Mouse (Mus musculus): ENCODE results near the gene Mylip. TPM values are rescaled to one million over a fixed set of nuclear protein-coding genes. Genes with fewer than 3 reads are reported as not detected.

The Mylip gene
- total RNA-seq, 1 experiment from 2014 or later: 14.2 TPM

DNA sequence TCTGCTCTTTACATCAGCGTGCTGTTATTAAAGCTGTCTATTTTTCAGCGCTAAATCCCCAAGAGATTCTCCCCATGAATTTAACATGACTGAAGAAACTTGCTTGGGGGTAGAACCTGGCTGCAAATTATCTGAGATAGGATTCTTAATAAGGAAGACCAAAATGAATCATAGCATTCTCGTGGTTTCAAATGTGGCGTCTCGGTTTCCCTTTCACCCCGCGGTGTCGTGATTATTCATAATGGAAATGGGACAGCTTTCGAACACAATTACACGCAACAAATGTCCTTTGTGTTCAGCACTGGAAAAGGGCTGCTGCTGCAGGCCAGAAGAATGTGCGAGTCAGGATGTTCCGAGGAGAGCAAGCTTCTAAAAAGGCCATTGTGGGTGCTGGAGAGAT, 29.4 kb downstream of the Mylip start:
- no peak for ATAC-seq (replicated peaks; ENCODE audit: low read depth, poor library complexity, severe bottlenecking)

DNA sequence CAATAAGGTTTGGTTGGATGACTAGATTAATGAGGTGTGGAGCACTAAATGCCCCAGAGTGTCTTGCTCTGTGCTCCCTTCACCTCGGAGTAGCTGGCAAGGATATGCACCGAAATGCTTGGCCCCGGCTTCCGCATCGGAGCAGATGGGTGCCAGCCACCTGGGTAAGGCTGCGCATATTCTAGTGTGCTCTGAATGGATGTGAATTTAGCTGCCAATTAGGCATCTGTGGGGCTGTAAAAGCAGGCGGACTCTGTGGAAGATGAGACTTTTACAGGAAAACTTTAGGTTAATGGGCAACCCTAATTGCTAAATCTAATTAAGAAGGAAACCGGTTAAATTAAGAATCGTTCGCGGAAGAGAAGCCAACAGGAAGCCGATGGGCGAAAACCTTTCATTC, 32.7 kb downstream of the Mylip start:
- ATAC-seq (replicated peaks; ENCODE audit: low read depth, poor library complexity, severe bottlenecking): no peak

DNA sequence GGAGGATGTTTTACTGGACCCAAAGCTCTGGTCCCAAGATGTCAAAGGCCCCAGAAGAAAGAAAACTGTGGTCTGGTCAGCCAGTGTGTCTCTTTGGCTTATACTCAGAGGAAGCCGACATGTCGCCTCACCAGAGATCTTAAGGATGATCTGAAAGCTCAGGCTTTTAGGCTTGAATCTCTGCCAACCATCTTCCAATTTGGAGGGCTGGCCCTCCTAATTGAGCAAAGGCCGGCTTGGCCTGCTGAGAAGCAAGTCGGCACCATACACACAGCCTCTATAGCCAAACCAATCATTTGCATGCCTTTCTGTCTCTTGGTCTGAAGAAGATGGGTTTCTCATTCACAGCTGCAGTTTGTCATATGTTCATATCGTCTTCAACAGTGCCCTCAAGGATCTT, 33.2 kb downstream of the Mylip start:
- no peak for ATAC-seq (replicated peaks; ENCODE audit: low read depth, poor library complexity, severe bottlenecking)

DNA sequence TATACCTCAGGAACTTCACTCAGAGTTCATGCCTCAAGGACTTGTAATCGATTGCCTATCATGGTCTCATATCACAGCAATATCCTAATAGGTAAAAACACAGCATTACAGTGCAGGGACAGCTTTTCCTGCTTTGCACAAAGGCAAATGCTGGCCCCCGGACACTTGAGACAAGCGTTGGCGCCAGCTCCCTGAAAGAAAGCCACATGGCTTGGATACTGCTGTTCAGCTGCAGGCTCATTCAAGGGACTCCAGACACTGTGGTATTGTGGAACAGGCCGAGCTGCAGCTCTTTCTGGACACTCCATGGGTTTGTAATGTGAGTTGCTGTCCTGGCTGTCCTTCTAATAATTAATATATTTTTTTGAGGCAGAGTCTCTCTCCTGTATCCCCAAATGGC, 34.4 kb downstream of the Mylip start:
- ATAC-seq (replicated peaks; ENCODE audit: low read depth, poor library complexity, severe bottlenecking): no peak

DNA sequence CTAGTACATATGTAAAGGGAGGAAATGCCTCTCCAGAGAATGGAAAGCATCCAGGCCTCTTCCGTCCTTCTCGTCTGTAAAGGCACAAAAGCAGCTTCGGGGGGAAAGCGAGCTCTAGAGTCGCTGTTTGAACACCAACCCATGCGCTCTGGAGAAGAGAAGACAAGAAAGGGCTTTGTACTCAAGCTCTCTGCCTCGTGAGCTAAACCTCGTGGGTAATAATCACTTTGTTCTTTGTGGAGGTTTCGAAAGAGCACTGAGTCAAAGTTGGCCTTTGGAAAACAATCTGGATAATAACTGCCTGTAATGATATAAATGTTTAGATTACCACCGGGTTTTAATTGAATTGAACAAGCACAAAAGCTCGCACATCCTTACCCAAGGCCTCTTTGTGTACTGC, 39.7 kb downstream of the Mylip start:
- ATAC-seq (replicated peaks; ENCODE audit: low read depth, poor library complexity, severe bottlenecking): no peak

DNA sequence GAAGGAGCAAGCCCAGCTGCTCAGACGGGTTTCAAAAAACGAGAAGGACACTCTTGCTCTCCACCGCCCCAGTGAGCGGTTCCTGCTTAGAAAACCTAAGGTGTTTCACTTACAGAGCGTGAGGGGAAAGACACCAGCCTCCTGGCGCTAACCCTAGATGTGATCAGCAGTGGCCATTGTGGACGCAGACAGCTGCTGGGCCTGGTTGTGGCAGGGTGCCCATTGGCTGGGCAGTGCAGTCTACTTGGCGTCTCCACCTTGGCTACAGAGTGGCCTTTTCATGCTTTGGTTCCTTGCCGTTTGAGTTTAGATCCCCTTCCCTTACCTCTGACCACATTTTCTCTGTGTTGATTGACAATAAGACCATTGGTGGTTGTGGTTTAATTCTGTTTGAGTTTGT, 47.6 kb downstream of the Mylip start:
- no peak for ATAC-seq (replicated peaks; ENCODE audit: low read depth, poor library complexity, severe bottlenecking)

DNA sequence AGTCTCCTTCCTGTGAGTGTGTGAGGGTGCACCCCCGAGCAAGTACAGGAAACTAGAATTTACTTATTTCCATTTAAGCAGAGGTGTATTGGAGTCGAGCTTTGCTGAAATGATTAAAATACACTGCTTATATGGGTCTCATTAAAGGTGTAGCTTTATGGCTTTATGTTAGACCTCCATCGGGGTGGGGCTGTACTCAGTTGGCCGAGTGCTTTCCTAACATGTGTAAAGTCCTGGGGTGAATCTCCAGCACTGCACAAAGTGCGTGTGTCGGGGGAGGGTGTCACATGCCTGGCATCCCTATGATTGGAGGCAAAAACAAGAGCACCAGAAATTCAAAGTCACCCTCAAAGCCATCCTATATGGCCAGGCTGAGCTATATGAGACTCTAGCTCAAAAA, 49.3 kb downstream of the Mylip start:
- ATAC-seq (replicated peaks; ENCODE audit: low read depth, poor library complexity, severe bottlenecking): no peak

DNA sequence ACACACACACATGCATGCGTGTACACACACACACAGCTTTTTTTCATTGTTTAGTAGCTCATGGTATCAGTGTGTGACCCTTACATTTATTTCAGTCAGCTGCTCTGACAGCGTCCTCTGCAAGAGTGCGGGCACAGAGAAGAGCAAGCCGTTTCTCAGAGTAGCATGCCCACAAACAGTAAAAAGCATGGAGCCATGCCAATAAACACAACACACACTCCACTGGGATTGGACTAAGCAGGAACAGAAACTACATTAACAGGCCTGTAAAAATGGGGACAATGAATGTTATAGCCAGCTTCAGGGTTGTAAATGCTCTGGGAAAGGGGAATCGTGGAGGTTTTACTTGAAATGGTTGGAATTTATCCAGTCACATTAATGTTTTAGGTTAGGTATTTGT, 50.7 kb downstream of the Mylip start:
- ATAC-seq (replicated peaks; ENCODE audit: low read depth, poor library complexity, severe bottlenecking): no peak

DNA sequence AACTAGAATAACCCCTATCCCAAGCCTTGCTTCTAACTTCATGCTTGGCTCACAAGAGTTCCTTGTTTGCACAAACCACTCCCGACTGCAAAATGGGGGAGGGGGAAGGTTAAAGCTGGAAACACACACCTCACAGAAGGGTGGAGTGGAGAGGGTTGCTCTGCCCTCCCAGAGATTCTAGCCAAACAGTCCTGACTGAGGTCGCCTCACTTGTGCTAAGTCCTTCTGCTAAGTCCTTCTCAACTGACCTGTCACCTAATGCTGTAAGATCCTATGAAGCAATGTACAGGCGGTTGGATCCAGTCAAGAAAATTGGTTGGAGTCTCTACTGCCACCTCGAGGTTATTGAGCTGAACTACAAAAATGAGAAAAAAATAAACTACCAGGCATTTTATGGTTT, 52.9 kb downstream of the Mylip start:
- ATAC-seq (replicated peaks; ENCODE audit: low read depth, poor library complexity, severe bottlenecking): peak; percentile 59

DNA sequence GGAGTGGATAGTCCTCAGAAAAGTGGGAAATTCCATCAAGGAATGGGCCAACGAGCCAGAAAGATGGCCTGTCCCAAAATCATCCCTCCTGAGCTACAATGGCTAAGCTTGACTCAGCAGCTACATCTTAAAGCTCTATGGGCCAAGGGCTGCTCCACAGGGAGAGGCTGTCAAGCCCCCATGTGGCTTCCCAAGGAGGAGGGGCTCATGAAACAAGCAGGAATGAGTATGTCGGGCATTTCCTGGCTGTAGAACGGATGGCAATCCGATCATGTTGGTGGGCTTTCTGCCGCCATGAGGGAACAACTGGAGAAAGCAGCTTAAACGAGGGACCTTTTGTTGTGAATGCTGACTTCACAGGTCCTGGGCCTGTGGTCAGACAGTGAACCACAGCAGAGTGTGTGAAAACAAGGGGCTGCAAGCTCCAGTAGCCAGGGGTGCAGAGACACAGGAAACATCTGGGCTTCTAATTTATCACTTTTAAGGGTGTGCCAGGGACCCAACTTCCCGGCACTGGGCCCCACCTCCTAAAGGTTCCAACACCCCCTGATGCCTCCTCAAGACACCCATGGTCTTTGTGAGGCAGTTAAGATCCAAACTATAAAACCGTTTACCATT, 53.5 kb downstream of the Mylip start:
- ATAC-seq (replicated peaks; ENCODE audit: low read depth, poor library complexity, severe bottlenecking): peak; percentile 83

DNA sequence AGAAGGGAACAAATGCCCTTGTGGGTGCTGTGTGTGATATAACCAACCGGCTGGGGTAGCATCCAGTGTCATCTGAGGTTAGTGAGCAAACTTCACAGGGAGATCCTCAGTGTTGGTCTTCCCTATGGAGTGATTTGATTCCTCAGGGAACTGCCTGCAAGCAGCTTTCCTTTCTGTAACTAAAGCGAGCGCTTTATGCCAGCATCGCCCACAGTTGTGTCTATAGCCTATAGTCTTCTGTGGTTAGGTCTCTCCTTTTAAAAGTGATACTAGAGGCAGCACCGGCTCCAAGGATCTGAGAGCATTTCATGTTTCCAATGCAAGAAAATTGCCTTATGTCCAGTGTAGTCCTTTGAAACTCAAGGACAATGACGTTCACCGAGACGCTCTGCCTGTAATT, 54.7 kb downstream of the Mylip start:
- ATAC-seq (replicated peaks; ENCODE audit: low read depth, poor library complexity, severe bottlenecking): no peak

DNA sequence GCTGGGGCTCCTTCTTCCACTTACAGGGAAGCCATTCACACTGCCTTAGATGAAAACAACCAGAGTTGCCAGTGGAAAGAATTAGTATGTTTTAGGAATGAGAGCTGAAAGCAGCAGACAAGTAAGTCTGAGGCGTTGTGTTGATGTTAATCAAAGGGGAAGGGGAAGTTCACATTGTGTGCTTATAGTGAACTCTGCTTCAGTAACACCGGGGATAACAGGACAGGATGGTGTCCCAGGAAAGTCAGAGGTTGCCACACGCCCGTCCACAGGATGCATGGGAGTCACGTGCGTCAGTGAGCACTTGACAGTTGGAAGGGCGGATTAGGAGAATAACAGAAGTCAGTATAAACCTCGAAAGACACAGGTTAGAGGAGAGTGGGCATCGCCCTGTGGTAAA, 55.1 kb downstream of the Mylip start:
- peak; percentile 46 for ATAC-seq (replicated peaks; ENCODE audit: low read depth, poor library complexity, severe bottlenecking)

DNA sequence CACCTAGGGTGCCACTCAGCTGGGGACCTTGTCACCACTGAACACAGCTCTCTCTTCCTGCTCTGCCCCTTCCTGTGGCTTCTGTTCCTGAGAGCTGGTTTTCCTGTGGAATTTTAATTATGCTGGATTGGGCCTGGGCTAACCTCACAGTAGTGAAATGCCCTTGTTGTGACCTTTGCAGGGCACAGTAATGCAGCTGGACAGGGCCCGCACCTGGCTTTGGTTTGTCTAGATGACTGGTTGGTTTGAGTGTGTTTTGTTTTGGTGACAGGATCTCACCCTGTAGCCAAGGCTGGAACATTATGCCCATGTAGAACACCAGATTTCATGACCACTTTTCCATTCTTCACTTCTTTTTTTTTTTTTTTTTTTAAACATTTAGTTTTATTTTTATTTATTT, 57.1 kb downstream of the Mylip start:
- ATAC-seq (replicated peaks; ENCODE audit: low read depth, poor library complexity, severe bottlenecking): no peak

DNA sequence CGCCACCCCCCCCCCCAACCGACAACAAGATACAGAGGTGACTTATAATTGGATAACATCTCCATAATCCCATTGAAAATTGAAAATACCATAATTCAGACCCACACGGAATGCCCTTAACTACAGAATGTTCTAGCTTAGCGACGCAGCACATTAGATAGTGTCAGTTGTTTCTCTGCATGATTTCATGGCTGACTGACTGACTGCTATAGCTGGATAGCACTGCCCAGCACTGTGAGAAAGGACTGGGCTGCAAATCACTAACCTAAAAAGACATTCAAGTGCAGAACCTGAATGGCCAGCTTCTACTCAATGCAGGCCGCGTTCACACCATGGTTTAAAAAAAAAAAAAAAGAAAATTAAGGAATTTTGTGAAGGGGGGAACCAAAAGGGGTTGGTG, 62.9 kb downstream of the Mylip start:
- no peak for ATAC-seq (replicated peaks; ENCODE audit: low read depth, poor library complexity, severe bottlenecking)

DNA sequence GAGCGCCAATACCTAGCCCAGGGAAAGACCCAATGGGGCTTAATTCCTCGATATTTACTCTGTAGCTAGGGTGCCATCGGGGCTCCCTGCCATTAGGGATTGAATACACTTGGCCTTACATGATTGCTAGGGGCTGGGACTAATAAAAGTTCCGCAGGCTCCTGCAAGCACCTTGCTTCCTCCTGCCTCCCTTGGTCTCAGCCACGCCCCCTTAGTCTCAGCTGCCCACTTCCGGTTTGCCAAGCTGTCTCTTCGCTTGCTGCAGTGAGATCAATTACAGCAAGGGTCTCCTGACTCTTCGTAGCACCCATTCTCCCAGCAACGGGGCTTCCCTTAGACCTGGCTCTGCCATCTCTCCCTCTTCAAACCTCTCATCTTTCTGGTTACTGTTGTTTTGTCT, 63.5 kb downstream of the Mylip start:
- peak; percentile 20; the same call in 1 of the 2 replicates for ATAC-seq (replicated peaks; ENCODE audit: low read depth, poor library complexity, severe bottlenecking)

DNA sequence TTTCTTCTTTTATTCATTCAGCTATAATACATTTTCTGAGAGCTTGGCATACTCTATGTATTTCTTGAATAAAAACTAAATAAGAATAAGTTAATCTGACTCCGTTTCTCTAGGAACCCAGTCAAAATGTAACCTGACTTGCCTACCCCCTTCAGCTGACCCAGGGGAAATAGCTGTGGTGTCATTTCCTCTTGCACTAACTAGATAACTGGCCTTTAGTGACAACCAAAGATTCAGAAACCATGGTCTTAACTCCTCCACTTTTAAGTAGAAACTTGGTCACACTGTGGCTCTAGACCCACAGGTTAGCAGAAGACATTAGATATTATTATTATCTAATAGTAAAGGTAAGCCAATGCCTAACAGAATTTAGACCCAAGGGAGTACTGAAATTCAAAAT, 64.5 kb downstream of the Mylip start:
- no peak for ATAC-seq (replicated peaks; ENCODE audit: low read depth, poor library complexity, severe bottlenecking)

DNA sequence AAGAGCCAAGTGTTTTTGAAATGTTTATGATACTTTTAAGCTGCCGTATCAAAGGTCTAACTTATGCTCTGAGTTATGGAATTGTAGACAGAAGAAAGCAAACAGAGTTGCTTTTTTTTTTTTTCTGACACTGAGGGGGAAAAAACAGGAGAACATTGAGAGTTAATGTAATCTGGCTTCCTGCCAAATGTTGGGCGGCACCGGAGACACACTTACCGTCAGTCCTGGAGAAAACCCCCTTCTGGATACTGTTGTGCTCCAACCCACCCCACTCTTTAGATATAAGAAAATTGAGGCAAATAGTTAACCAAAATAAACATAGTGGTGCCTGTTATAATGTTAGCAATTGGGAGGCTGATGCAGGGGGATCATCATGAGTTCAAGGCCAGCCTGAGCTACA, 65.1 kb downstream of the Mylip start:
- ATAC-seq (replicated peaks; ENCODE audit: low read depth, poor library complexity, severe bottlenecking): no peak

DNA sequence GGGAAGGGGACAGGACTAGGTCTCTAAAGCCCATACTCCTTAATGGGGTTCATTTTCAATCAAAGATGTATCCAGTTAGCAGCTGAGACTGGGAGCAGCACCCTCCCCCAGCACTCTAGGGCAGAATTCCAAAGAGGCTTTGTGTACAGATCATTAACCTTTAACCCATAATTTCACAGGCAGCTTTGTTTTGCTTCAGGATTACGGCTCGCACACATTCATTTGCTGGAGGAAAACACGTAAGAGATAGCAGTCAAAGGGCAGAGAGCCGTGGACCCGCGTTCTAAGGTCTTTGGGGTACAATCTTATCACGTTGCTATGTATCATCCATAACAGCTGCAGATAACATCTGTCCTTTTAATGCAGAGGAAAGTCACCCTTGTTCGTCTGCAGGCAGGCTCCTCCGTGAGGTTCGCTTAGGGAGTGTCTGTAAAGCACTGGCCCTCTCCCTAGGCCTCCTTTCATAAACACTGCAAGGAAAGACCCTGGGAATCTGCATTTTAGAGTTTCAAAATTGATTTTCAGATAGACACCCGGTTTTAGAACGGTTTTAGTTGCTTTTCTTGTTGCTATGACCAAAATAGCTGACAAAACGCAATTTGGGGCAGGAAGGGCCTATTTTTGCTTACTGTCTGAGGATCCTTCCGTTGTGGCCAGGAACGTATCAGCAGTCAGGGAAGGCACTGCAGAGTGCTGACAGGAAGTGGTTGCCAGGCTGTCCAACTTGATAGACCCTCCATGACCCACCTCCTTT, 65.7 kb downstream of the Mylip start:
- peak; percentile 97 for ATAC-seq (replicated peaks; ENCODE audit: low read depth, poor library complexity, severe bottlenecking)

DNA sequence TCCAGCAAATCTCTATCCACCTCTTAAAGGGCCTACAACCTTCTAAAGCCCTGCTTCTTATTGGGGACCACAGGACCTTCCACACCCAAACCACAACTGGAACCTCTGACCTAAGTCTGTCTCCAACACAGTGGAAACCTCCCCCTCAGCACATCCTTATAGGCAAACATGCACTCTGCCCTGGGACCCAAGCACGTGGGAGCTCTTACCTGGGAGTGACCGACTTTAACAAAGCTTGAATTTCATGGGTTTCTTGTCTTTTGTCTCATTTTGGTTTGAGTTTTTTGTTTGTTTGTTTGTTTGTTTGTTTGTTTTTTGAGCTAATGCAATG, 66.3 kb downstream of the Mylip start:
- no peak for ATAC-seq (replicated peaks; ENCODE audit: low read depth, poor library complexity, severe bottlenecking)

DNA sequence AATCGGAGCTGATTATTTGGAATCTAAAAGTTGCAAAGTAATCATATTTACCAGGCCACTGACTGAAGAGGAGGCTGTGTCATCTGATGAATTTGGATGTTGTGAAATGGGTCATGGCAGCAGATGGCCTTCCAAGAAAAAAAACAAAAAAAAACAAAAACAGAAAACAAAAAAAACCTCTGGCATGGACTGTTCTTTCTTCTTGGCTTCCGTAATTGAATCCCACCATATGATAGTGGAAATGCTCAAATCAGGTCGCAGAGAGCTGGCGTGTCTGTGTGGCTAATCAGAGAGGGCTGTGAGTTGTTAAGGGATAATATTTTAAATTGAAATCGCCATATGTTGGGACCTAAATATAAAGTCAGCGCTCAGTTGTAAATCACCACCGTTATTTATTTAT, 67.9 kb downstream of the Mylip start:
- ATAC-seq (replicated peaks; ENCODE audit: low read depth, poor library complexity, severe bottlenecking): no peak

DNA sequence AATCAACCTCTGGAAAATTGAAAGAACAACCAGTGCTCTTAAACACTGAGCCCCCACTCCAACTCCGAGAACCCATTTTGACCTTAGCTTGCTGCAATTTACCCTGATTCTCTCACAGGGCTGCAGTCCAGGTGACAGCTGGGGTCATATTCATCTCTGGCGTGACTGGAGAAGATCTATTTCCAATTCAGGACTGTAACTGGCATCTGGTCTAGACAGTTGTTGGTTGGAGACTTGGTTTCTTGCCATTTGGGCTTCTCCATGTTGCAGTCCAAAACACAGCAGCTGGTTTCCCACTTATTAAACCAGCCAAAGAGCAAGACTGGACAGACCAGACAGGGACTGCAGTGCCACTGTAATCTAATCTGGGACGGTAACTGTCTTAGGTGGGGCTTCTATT, 70.6 kb downstream of the Mylip start:
- ATAC-seq (replicated peaks; ENCODE audit: low read depth, poor library complexity, severe bottlenecking): no peak

DNA sequence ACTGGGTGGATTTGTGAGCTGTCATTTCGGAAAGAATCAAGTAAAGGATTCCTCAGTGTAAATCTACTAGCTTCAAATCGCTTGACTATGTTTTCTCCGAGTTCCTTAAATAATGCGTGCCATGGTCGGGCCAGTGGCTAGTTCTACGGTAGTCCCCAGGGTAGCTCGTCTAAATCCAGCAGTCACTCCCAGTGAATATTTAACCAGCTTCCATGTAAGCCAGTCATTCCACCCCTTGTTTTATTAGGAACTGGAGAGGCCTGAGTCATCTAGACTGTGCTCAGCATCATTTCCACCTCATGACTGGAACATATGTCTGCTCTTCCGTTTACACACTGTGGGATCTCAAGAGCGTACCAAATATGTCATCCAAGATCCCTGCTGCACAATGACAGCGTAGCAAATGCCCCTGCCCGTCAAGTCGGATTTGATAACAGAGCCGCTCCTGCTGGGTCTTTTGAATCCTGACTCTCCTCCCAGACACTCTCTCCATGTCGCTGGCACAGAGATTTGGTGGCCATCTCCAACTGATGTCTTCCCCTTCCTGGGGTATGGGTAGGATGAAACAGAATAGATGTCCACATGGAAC, 71.9 kb downstream of the Mylip start:
- no peak for ATAC-seq (replicated peaks; ENCODE audit: low read depth, poor library complexity, severe bottlenecking)
